Mouse (Mus musculus) left cerebral cortex, postnatal 25 days (tissue): ENCODE measurements at regions not wholly inside any gene's neighbourhood (a gene's known extent, or its start where the extent isn't known, plus 50 kb on each side); places are given as distances from the start of the nearest gene placed in this dataset.
"Not testable (repeated sequence)": the region's sequence is repeated elsewhere in the genome, so short reads cannot be mapped to it uniquely, and the experiment has no call there.

Experiments
- DNase-seq, 2 experiments: peaks; one replicate each; pipeline ENCODE4 v3.0.0; 2022; ENCODE audit warnings: low spot score in 2 of 2, mixed read lengths in 1 of 2
- intact Hi-C: fragments of 180-260 bp; cut with DNase I; formaldehyde crosslinking; loops from one replicate; pipeline ENCODE4 v1.15.1; 2025

DNA sequence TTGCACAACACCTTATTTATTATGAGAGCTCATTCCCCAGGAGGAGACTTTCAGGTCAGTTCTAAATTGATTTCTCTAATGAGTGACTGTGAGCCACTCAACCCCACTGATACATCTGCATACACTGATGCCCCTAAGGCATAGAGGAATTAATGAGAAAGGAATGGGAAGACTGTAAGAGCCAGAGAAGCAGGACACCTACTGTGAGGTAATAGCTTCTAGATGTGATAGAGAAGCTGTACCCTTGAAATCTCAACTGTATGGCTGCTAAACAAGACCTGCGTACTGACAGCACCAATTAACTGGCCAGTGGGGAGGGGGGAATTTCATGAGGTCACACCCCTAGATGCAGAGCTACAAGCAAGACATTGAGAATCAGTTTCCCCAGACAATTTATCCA, 128.3 kb upstream of the Ranbp3l start:
- DNase-seq = no peak
- intact Hi-C loops = no loop called here

- DNase-seq = no peak
- intact Hi-C loops = no loop called here
These were observed 123.6 kb upstream of the Slc1a3 start for GRCm38 (mm10) chr15:8834151-8834550.

DNA sequence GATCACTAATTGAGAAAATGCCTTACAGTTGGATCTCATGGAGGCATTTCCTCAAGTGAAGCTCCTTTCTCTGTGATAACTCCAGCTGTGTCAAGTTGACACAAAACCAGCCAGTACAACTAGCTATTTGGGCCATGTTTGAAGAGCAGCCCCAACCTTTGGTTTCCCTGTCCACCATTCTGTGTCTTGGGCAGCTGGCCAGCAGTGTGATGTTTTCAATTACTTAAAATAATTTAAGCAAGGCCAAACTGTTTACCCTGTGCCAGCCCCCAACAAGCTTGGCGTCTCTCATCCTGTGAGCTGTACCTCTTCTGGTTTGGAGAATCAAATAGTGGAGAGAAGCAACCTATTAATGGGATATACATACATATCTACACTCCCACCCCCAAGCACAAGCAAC, 122.4 kb upstream of the Slc1a3 start:
- intact Hi-C loops = no loop called here
- DNase-seq = no peak

DNA sequence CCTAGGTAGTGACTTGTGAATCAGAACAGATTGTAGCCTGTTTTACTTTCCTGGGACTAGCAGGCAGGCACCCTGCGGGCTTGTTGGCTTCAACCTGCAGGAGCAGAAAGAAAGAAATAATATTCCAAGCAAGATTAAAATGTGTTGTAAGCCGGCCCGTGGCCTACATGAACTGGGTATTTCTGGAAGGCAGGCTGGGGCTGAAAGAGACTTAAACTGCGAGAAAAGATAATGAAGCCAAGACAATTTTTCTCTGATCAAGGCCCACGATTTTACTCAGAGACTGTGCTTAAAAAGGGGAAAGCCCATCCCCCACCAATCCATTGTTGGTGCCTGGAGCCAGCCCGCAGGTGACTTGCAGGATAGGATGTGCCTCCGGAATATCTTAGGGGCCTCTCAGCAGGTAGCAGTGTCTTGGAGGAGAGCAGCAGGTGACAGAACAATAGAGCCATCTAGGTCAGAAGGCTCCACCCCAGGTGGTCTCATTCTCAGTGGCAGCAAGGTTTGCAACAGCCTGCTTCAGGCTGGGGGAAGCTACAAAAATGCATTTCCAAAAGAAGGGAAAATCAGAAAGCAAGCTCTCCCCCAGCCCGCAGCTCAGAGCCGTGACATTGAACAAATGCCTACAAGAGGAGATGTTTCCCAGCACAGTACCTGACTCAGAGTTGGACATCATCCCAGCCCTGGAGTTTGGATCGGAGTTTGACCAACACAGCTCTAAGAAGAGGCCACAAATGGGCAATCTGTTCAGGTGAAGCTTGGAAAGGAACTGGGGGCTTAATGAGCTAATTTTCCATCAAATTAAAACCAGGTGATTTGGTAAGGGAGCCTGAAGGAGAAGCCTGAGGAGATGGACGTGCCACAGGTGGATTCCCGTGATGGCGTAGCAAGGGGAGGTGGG, 121.4 kb upstream of the Slc1a3 start:
- DNase-seq = no peak

DNA sequence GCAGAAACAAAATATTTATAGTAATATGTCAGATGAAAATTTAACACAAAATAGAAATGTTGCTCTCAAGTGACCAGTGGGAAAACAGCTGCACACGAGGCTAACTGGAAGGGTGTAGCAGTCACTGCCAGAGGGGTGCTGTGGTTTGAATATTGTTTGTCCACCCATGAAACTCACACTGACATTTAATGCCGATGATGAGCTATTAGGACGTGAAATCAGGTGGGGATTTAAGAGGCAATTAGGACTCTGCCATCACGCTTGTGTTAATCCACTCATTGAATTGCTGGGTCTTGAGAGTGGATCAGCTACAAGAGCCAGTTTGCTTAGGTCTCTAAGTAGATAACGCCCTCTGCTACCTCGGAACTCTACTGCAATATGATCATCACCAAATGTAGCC, 114.3 kb upstream of the Slc1a3 start:
- no peak for DNase-seq
- intact Hi-C loops = no loop called here

More for the DNA sequence above, 121.4 kb upstream of the Slc1a3 start:
- intact Hi-C loops = no loop called here

GRCm38 (mm10) chr15:8822795-8823194, 112.2 kb upstream of the Slc1a3 start:
- intact Hi-C loops, DNase-seq: not testable (repeated sequence)

DNA sequence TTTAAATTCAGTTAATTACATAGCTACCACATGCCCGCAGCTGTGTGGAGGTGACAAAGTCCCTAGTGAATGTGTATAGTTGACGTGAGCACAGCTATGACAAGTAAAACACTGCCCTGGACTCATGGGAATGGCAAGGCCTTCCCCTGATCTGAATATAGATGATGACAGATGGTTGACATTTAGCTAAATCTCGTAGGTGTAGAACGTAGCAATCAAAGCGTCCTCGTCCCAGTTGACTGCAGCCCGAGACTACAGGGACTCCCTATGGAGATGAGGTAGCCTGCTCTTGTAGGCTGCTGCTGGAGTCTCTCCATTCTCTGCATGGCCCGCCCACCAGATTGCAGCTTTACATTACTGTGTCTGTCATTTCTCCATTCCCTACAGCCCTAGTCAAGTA, 107.0 kb upstream of the Slc1a3 start:
- peak in 1 of 2 experiments; percentile 74 for DNase-seq
- intact Hi-C loops = loop anchor here (5.0 kb wide), 1 partner anchor 50 kb away; no protein-coding TSS in a partner anchor

DNA sequence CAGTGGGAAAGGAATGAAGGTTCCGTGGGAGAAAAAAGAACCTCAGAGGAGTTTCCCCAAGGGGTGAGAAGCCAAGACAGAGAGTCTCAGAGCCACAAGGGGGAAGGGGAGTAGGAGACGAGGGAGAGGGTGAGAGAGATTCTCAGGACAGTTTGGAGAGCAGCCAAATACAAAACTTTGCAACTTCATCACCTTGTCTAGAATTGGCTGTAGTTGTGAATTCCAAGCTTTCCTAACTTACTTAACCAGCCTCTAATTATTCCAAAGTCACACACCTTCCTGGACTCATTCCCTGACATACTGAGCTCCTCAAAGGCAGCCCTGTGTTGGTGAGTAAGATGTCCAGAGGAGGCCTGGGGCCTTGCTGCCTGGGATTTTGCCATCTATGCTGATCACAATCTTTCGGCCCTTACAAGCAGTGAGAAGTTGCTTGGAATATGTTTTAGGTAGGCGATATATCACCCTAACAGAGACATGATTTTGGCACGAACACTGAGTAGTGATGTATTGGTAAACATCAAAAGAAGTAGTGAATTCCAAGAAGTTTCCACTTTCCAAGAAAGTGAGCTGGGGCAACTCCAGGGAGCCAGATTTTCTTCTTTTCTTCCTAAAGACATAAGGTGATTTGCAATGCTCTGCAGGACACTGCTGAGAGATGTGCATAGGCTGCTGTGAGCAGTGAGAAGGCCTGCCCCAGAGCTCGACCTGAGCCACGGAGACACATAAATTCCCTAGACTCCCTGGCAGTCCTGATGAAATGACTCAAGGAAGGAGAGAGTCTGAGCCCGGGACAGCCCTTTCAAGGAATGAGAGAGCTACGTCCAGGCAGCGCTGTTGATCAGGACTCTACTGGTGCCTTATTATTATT, 106.2 kb upstream of the Slc1a3 start:
- DNase-seq = no peak
- intact Hi-C loops = loop anchor here (5.0 kb wide), 1 partner anchor 51 kb away; no protein-coding TSS in a partner anchor

GRCm38 (mm10) chr15:8815958-8816357, 105.4 kb upstream of the Slc1a3 start:
- intact Hi-C loops = loop anchor here (5.0 kb wide), 1 partner anchor 51 kb away; no protein-coding TSS in a partner anchor
- no peak for DNase-seq

- peak in 1 of 2 experiments; percentile 54 for DNase-seq
- intact Hi-C loops = loop anchor here (5.0 kb wide), 1 partner anchor 52 kb away; no protein-coding TSS in a partner anchor
These were observed 104.7 kb upstream of the Slc1a3 start for GRCm38 (mm10) chr15:8815277-8815676.

DNA sequence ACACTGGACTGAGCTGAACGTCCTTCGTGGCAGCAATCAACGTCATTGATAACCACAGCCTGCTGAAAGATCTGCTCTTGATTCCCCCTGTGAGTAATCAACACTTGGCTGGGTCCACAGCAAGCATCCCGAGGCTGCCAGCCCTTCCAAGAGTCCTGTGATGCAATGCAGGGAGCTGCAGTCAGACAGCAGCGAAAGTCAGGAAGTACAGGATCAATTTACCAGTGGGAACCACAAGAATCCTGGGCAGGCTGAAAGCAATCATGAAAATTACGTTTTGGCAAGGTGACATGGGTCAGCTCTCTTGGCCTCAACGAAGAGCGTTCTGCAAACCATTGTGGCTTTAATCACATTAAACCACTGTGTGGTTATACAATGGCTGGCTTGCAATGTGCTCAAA, 95.8 kb upstream of the Slc1a3 start:
- intact Hi-C loops = no loop called here
- no peak for DNase-seq

DNA sequence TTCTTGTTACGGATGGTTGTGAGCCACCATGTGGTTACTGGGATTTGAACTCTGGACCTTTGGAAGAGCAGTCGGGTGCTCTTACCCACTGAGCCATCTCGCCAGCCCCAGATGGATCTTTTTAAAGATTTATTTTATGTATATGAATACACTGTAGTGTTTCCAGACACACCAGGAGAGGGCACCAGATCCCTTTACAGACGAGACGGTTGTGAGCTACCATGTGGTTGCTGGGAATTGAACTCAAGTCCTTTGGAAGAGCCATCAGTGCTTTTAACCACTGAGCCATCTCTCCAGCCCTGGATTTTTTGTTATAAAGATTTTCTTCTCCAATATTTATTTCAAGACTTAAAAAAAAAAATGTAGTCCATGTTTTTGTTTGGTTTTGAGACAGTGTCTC, 95.0 kb upstream of the Slc1a3 start:
- DNase-seq, intact Hi-C loops: not testable (repeated sequence)

- DNase-seq = no peak
- intact Hi-C loops = loop anchor here (5.0 kb wide), 1 partner anchor 175 kb away; no protein-coding TSS in a partner anchor
These were observed 91.5 kb upstream of the Slc1a3 start for GRCm38 (mm10) chr15:8802058-8802457.

GRCm38 (mm10) chr15:8797015-8797414, 86.5 kb upstream of the Slc1a3 start:
- intact Hi-C loops = loop anchor here (5.0 kb wide), 1 partner anchor 85 kb away; no protein-coding TSS in a partner anchor

GRCm38 (mm10) chr15:8792106-8792505, 81.5 kb upstream of the Slc1a3 start:
- intact Hi-C loops = no loop called here
- peak; percentile 17 to 23 for DNase-seq

More at GRCm38 (mm10) chr15:8797015-8797414, 86.5 kb upstream of the Slc1a3 start:
- peak in 1 of 2 experiments; percentile 18 for DNase-seq

- DNase-seq = no peak
- intact Hi-C loops = no loop called here
These were observed 79.4 kb upstream of the Slc1a3 start for GRCm38 (mm10) chr15:8789924-8790323.

GRCm38 (mm10) chr15:8789000-8789399, 78.4 kb upstream of the Slc1a3 start:
- no peak for DNase-seq
- intact Hi-C loops = no loop called here

GRCm38 (mm10) chr15:8785537-8785936, 75.0 kb upstream of the Slc1a3 start:
- intact Hi-C loops = no loop called here

DNA sequence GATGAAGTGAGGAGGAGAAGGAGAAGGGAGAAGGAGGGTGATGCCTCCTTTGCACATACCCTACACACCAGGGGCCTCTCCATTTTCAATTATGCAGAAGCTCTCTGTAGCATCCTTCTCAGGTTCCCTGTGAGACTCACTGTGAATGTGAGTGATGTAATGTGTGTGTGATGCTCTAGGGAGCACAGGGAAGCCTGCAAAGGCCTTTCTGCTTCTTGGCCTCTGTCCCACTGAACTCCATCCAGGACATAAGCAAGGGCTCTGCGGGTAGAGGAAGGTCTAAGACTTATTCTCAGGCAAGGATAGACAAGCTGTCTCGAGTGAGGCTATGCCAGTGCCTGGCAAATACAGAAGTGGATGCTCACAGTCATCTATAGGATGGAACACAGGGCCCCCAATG, 73.0 kb upstream of the Slc1a3 start:
- intact Hi-C loops = no loop called here

More at GRCm38 (mm10) chr15:8785537-8785936, 75.0 kb upstream of the Slc1a3 start:
- DNase-seq = no peak

DNA sequence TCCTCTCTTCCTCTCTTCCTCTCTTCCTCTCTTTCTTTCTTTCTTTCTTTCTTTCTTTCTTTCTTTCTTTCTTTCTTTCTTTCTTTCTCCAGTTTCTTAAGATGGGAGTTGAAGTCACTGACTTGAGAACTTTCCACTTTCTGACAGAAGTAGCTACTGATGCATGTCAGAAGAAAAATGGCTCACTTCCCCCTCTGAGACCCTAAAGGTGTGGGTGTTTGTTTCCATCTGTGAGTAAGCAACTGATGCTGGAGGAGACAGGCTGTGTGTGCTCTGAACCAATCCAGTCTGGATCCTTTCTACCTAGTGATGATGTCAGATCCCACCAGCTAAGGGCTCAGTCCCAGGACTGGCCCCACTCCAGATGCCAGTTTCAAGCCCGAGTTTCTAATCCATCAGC, 72.5 kb upstream of the Slc1a3 start:
- DNase-seq = no peak
- intact Hi-C loops = no loop called here

More for the DNA sequence above, 73.0 kb upstream of the Slc1a3 start:
- DNase-seq = no peak
